Mouse (Mus musculus): ENCODE data around the gene Entpd7. TPM values are rescaled to one million over a fixed set of nuclear protein-coding genes. Genes with fewer than 3 reads are reported as not detected.

Entpd7 gene
- polyA plus RNA-seq, 1 experiment from 2014 or later: 9.5 TPM

DNA sequence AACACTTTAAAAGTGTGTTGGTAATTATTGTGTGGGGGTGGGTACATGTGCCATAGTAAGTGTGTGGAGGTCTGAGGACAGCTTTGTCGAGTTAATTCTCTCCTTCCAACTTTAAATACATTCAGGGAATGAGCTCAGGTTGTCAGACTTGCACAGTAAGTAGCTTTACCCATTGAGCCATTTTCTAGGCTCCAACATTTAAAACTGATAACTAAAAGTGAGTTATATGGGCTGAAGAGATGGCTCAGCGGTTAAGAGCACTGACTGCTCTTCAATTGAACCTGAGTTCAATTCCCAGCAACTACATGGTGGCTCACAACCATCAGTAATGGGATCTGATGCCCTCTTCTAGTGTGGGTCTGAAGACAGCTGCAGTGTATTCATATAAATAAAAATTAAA, 64.8 kb downstream of the Entpd7 start:
- no peak overlapping the region for H3K4me3 ChIP-seq (ENCODE audit: low read length)
- H3K9me3 ChIP-seq (ENCODE audit: control insufficient read depth, low read length): no peaks in the 10 kb centered on the region
- ATAC-seq (ENCODE audit: low read depth): no peak
- 71% methylated on average over 2 of the region's 2 CpGs for WGBS
- no peak overlapping the region for H3K27ac ChIP-seq (ENCODE audit: low read length)
- H3K9ac ChIP-seq (ENCODE audit: low read length): no peak overlapping the region
- no peaks in the 10 kb centered on the region for H3K27me3 ChIP-seq (ENCODE audit: control insufficient read depth, insufficient read depth, low read depth, low read length)
- no peak overlapping the region for H3K4me2 ChIP-seq (ENCODE audit: low read depth, low read length)
- peaks cover 4% of the 10 kb centered on the region for H3K4me1 ChIP-seq (replicated peaks; ENCODE audit: control insufficient read depth, insufficient read depth, low read length)
- H3K36me3 ChIP-seq (ENCODE audit: control insufficient read depth, insufficient read depth, low read length): no peaks in the 10 kb centered on the region

DNA sequence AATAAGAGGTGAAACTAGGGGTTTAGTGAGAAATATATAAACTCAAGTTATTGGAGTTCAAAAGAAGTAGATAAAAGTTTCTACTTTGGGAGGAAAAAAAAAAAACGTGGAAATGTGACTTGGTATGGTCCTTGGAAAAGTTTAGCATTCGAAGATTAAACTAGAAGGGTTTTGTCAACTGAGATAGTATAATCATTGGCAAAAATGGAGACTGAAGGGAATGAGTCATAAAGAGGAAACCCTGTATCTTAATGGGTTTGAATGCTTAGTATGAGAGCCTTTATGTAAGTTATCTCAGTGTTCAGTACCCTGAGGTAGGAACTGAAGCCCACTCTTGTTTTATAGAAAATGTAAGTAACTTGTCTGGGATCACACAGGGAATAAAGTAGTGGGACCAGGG, 65.4 kb downstream of the Entpd7 start:
- ATAC-seq (ENCODE audit: low read depth): no peak
- no peaks in the 10 kb centered on the region for H3K27me3 ChIP-seq (ENCODE audit: control insufficient read depth, insufficient read depth, low read depth, low read length)
- H3K4me1 ChIP-seq (replicated peaks; ENCODE audit: control insufficient read depth, insufficient read depth, low read length): peaks cover 4% of the 10 kb centered on the region
- no peaks in the 10 kb centered on the region for H3K36me3 ChIP-seq (ENCODE audit: control insufficient read depth, insufficient read depth, low read length)
- no peak overlapping the region for H3K4me2 ChIP-seq (ENCODE audit: low read depth, low read length)
- no peak overlapping the region for H3K9ac ChIP-seq (ENCODE audit: low read length)
- 66% methylated on average over 2 of the region's 2 CpGs for WGBS
- no peaks in the 10 kb centered on the region for H3K9me3 ChIP-seq (ENCODE audit: control insufficient read depth, low read length)
- no peak overlapping the region for H3K27ac ChIP-seq (ENCODE audit: low read length)
- H3K4me3 ChIP-seq (ENCODE audit: low read length): no peak overlapping the region

- Histone ChIP-seq H3K4me1 (replicated peaks; ENCODE audit: control insufficient read depth, insufficient read depth, low read length) (no peaks in the 10 kb centered on the region), H3K27me3 (ENCODE audit: control insufficient read depth, insufficient read depth, low read depth, low read length) (no peaks in the 10 kb centered on the region), H3K4me3 (ENCODE audit: low read length) (no peak overlapping the region), H3K4me2 (ENCODE audit: low read depth, low read length) (no peak overlapping the region), H3K27ac (ENCODE audit: low read length) (no peak overlapping the region), H3K9me3 (ENCODE audit: control insufficient read depth, low read length) (no peaks in the 10 kb centered on the region), H3K36me3 (ENCODE audit: control insufficient read depth, insufficient read depth, low read length) (no peaks in the 10 kb centered on the region), H3K9ac (ENCODE audit: low read length) (no peak overlapping the region)
- WGBS: 16% methylated on average over 6 of the region's 6 CpGs
- no peak for ATAC-seq (ENCODE audit: low read depth)
Measured at GRCm38 (mm10) chr19:43760504-43760903, 71.0 kb downstream of the Entpd7 start.

GRCm38 (mm10) chr19:43761543-43762256, 72.2 kb downstream of the Entpd7 start:
- Histone ChIP-seq H3K4me3 (ENCODE audit: low read length) (no peak overlapping the region), H3K27ac (ENCODE audit: low read length) (no peak overlapping the region), H3K9ac (ENCODE audit: low read length) (no peak overlapping the region), H3K4me1 (replicated peaks; ENCODE audit: control insufficient read depth, insufficient read depth, low read length) (no peaks in the 10 kb centered on the region), H3K9me3 (ENCODE audit: control insufficient read depth, low read length) (no peaks in the 10 kb centered on the region), H3K36me3 (ENCODE audit: control insufficient read depth, insufficient read depth, low read length) (no peaks in the 10 kb centered on the region), H3K27me3 (ENCODE audit: control insufficient read depth, insufficient read depth, low read depth, low read length) (no peaks in the 10 kb centered on the region), H3K4me2 (ENCODE audit: low read depth, low read length) (no peak overlapping the region)
- no peak for ATAC-seq (ENCODE audit: low read depth)

DNA sequence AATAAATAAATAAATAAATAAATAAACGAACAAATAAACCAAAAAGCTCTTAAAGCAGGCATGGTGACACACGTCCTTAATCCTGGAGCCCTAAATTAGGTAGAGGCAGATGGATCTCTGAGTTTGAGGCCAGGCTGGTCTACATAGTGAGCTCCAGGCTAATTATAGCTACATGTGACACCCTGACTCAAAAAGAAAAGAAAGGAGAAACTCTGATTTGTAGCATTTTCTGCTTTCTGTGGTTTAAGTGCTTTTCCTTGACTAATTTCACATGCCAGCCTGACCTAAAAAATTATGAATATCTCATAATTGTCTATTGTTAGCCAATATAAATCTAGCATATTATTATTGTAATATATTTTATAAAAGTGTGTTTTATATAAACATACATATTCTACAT, 72.9 kb downstream of the Entpd7 start:
- Histone ChIP-seq H3K4me2 (ENCODE audit: low read depth, low read length) (no peak overlapping the region), H3K27me3 (ENCODE audit: control insufficient read depth, insufficient read depth, low read depth, low read length) (no peaks in the 10 kb centered on the region), H3K36me3 (ENCODE audit: control insufficient read depth, insufficient read depth, low read length) (no peaks in the 10 kb centered on the region), H3K27ac (ENCODE audit: low read length) (no peak overlapping the region), H3K4me3 (ENCODE audit: low read length) (no peak overlapping the region), H3K9me3 (ENCODE audit: control insufficient read depth, low read length) (no peaks in the 10 kb centered on the region), H3K9ac (ENCODE audit: low read length) (no peak overlapping the region), H3K4me1 (replicated peaks; ENCODE audit: control insufficient read depth, insufficient read depth, low read length) (no peaks in the 10 kb centered on the region)
- no peak for ATAC-seq (ENCODE audit: low read depth)
- 61% methylated on average over 2 of the region's 2 CpGs for WGBS

DNA sequence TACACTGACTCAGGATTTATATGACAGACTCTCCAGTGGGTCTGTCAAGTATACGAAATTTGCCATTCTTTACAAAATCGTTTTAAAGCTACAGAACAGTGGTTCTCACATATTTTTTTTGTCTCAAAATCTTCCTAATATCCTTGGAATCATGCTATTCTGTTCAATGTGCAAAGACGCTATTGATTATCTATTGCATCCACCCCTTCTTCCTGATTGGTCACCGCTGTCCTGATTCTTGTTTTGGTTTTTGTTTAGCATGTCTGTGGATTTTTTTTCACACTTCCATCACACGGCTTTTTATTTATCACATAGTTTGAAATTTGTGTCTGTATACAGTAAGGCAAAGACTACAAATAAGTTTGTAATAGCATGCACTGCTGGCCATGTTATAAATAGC, 77.0 kb downstream of the Entpd7 start:
- H3K4me2 ChIP-seq (ENCODE audit: low read depth, low read length): no peak overlapping the region
- no peak for ATAC-seq (ENCODE audit: low read depth)
- H3K36me3 ChIP-seq (ENCODE audit: control insufficient read depth, insufficient read depth, low read length): 0 out of 2 replicates have a peak, but pooled peaks cover 2% of the 10 kb centered on the region
- H3K27ac ChIP-seq (ENCODE audit: low read length): no peak overlapping the region
- no peaks in the 10 kb centered on the region for H3K27me3 ChIP-seq (ENCODE audit: control insufficient read depth, insufficient read depth, low read depth, low read length)
- 78% methylated on average over 5 of the region's 5 CpGs for WGBS
- no peak overlapping the region for H3K9ac ChIP-seq (ENCODE audit: low read length)
- no peaks in the 10 kb centered on the region for H3K9me3 ChIP-seq (ENCODE audit: control insufficient read depth, low read length)
- H3K4me3 ChIP-seq (ENCODE audit: low read length): no peak overlapping the region
- H3K4me1 ChIP-seq (replicated peaks; ENCODE audit: control insufficient read depth, insufficient read depth, low read length): no peaks in the 10 kb centered on the region

DNA sequence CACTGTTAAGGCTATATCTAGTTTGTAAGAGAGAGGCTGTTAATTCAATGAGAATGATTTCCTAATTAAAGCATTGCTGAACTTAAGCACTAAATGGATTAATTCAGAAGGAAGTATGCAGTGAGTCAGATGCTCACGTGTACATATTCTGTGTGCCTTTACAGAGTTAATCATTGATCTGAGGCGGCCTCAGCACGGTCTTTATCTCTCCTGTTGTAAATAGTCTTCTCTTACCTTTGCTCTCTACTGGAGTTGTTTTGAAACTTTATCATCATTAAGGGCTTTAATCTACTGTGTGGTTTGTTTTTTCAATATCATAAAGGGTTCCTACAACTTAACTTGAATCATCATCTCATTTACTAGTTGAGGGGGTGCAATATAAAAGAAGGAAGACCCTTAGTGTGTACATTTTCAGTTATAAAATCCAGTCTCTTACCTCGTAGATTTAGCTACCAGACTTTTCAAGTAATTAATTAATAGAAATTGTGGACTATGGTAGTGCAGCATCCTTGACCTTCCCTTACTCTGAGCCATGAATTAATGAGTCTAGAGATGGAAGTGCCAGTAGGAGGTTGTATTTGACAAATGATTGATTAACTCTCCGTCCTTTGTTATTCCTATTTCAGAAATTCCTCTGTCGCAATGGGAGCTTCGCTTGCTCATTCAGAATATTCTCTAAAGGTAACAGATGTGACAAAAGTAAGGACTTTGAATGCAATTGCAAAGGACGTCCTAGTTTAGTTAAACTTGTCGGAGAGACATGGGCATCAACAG, 78.3 kb downstream of the Entpd7 start:
- Histone ChIP-seq H3K4me1 (replicated peaks; ENCODE audit: control insufficient read depth, insufficient read depth, low read length) (no peaks in the 10 kb centered on the region), H3K4me3 (ENCODE audit: low read length) (no peak overlapping the region), H3K4me2 (ENCODE audit: low read depth, low read length) (no peak overlapping the region), H3K27ac (ENCODE audit: low read length) (no peak overlapping the region), H3K9ac (ENCODE audit: low read length) (no peak overlapping the region), H3K9me3 (ENCODE audit: control insufficient read depth, low read length) (no peaks in the 10 kb centered on the region), H3K27me3 (ENCODE audit: control insufficient read depth, insufficient read depth, low read depth, low read length) (no peaks in the 10 kb centered on the region), H3K36me3 (ENCODE audit: control insufficient read depth, insufficient read depth, low read length) (0 out of 2 replicates have a peak, but pooled peaks cover 2% of the 10 kb centered on the region)
- ATAC-seq (ENCODE audit: low read depth): no peak
- WGBS: 50% methylated on average over 9 of the region's 9 CpGs

- WGBS: 68% methylated on average over 5 of the region's 5 CpGs
- Histone ChIP-seq H3K36me3 (ENCODE audit: control insufficient read depth, insufficient read depth, low read length) (0 out of 2 replicates have a peak, but pooled peaks cover 2% of the 10 kb centered on the region), H3K4me1 (replicated peaks; ENCODE audit: control insufficient read depth, insufficient read depth, low read length) (no peaks in the 10 kb centered on the region), H3K4me2 (ENCODE audit: low read depth, low read length) (no peak overlapping the region), H3K4me3 (ENCODE audit: low read length) (no peak overlapping the region), H3K9me3 (ENCODE audit: control insufficient read depth, low read length) (no peaks in the 10 kb centered on the region), H3K27me3 (ENCODE audit: control insufficient read depth, insufficient read depth, low read depth, low read length) (no peaks in the 10 kb centered on the region), H3K27ac (ENCODE audit: low read length) (no peak overlapping the region), H3K9ac (ENCODE audit: low read length) (no peak overlapping the region)
- no peak for ATAC-seq (ENCODE audit: low read depth)
Measured at GRCm38 (mm10) chr19:43769366-43769960, 80.0 kb downstream of the Entpd7 start.

DNA sequence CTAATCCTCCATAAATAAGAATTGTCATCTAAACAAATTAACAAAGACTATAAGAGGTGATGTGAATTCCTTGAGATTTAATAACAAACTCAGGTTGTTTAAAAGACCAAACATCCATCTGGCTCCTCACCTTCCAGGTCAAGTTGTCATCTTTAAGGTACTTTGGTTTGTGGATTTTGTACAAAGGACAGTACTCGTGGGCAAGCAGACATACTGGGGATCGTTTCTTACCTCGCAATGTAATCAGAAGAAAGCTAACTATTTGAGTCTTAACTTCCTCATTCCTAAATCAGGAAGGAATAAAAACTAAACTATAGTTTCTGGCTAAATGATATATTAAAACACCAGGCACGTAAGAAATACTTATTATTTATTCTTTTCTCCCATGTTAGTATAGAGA, 81.1 kb downstream of the Entpd7 start:
- H3K9me3 ChIP-seq (ENCODE audit: control insufficient read depth, low read length): no peaks in the 10 kb centered on the region
- 0 out of 2 replicates have a peak, but pooled peaks cover 2% of the 10 kb centered on the region for H3K36me3 ChIP-seq (ENCODE audit: control insufficient read depth, insufficient read depth, low read length)
- H3K4me2 ChIP-seq (ENCODE audit: low read depth, low read length): no peak overlapping the region
- no peaks in the 10 kb centered on the region for H3K4me1 ChIP-seq (replicated peaks; ENCODE audit: control insufficient read depth, insufficient read depth, low read length)
- 64% methylated on average over 4 of the region's 4 CpGs for WGBS
- H3K9ac ChIP-seq (ENCODE audit: low read length): no peak overlapping the region
- H3K4me3 ChIP-seq (ENCODE audit: low read length): no peak overlapping the region
- ATAC-seq (ENCODE audit: low read depth): no peak
- no peak overlapping the region for H3K27ac ChIP-seq (ENCODE audit: low read length)
- H3K27me3 ChIP-seq (ENCODE audit: control insufficient read depth, insufficient read depth, low read depth, low read length): no peaks in the 10 kb centered on the region

Measured in lung, embryonic 16.5 days (tissue).